Mouse (Mus musculus): ENCODE results near the gene Fam155a. TPM values are rescaled to one million over a fixed set of nuclear protein-coding genes. Genes with fewer than 3 reads are reported as not detected.

Fam155a gene
- polyA plus RNA-seq, 1 experiment from 2014 or later = 31.5 TPM

DNA sequence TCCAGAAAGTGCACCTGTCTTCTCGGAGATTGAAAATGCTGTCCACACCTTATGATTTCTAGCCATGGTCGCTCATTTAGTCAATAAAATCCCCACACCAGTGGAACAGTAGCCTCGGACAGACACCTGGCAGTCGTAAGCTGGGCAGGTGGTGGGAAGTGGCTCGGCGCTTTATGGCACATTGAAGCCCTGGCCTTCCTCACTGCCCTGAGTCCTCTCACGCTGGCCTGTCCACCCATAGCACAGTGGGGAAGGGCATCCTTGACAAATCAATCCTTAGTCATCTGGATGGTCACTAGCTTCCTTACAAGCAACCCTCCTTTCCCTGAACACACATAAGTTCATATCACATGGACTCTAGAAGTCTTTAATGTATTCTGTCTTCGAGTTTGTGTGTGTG is 401.8 kb downstream of the Fam155a start:
- no peak overlapping the region for H3K4me3 ChIP-seq (ENCODE audit: low read depth, low read length)
- no peak overlapping the region for H3K4me2 ChIP-seq (ENCODE audit: low read length)
- no peak overlapping the region for H3K9ac ChIP-seq (ENCODE audit: low read depth, low read length)
- WGBS = 86% methylated on average over 8 of the region's 8 CpGs
- no peaks in the 10 kb centered on the region for H3K27me3 ChIP-seq (ENCODE audit: control insufficient read depth, insufficient read depth, low read depth, low read length)
- H3K27ac ChIP-seq (ENCODE audit: low read length) = no peak overlapping the region
- H3K9me3 ChIP-seq (replicated peaks; ENCODE audit: control insufficient read depth, low read length, poor library complexity, severe bottlenecking) = no peaks in the 10 kb centered on the region
- H3K4me1 ChIP-seq (ENCODE audit: control insufficient read depth, insufficient read depth, low read length) = peaks cover 6% of the 10 kb centered on the region; the same call in 1 of the 2 replicates
- no peaks in the 10 kb centered on the region for H3K36me3 ChIP-seq (ENCODE audit: control insufficient read depth, insufficient read depth, low read length)
- ATAC-seq = no peak

DNA sequence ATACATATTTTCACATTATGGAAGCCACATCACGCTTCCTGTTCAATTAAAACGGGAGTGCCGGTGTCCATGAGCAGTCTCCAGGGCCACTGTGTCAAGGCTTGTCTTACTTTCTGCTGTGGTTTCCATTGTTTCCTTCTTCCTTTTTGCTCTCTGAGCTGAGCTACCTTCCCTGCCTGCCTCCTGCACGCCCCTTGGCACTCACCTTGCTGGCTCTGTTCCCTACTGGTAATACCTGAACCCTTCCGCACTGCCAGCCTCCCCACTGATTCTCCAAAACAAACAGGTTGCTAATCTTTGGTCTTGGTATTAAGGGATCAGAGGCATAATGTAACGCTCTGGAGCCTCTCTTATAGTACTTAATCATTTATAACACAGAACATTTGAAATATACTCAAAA is 403.2 kb downstream of the Fam155a start:
- Histone ChIP-seq H3K9me3 (replicated peaks; ENCODE audit: control insufficient read depth, low read length, poor library complexity, severe bottlenecking) (no peaks in the 10 kb centered on the region), H3K36me3 (ENCODE audit: control insufficient read depth, insufficient read depth, low read length) (no peaks in the 10 kb centered on the region), H3K4me3 (ENCODE audit: low read depth, low read length) (no peak overlapping the region), H3K27ac (ENCODE audit: low read length) (0 out of 2 replicates have a peak overlapping the region, but pooled peaks have one; percentile 49), H3K4me2 (ENCODE audit: low read length) (no peak overlapping the region), H3K27me3 (ENCODE audit: control insufficient read depth, insufficient read depth, low read depth, low read length) (no peaks in the 10 kb centered on the region), H3K4me1 (ENCODE audit: control insufficient read depth, insufficient read depth, low read length) (peaks cover 15% of the 10 kb centered on the region), H3K9ac (ENCODE audit: low read depth, low read length) (no peak overlapping the region)
- ATAC-seq = 0 out of 2 replicates have a peak, but pooled peaks have one; percentile 52
- WGBS = 59% methylated on average over 6 of the region's 6 CpGs

DNA sequence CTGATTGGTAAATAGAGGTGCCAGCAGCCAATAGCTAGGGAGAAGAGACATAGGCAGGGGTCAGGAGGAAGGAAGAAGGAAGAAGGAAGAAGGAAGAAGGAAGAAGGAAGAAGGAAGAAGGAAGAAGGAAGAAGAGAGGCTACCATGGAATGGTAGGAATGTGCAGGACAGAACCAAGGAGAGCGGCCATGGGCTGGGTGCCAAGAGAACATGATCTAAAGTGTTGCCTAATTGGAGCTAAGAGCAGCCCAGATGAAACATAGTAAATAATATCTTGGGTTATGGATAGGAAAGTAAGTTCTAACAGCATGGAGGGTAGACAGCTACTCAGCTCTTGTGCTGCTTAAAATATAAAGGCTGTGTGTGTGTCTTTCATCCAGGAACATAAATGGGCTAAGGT is 405.6 kb downstream of the Fam155a start:
- Histone ChIP-seq H3K27ac (ENCODE audit: low read length) (no peak overlapping the region), H3K27me3 (ENCODE audit: control insufficient read depth, insufficient read depth, low read depth, low read length) (no peaks in the 10 kb centered on the region), H3K36me3 (ENCODE audit: control insufficient read depth, insufficient read depth, low read length) (no peaks in the 10 kb centered on the region), H3K4me2 (ENCODE audit: low read length) (no peak overlapping the region), H3K9ac (ENCODE audit: low read depth, low read length) (no peak overlapping the region), H3K4me3 (ENCODE audit: low read depth, low read length) (no peak overlapping the region), H3K9me3 (replicated peaks; ENCODE audit: control insufficient read depth, low read length, poor library complexity, severe bottlenecking) (no peaks in the 10 kb centered on the region), H3K4me1 (ENCODE audit: control insufficient read depth, insufficient read depth, low read length) (peaks cover 15% of the 10 kb centered on the region)
- ATAC-seq = no peak
- WGBS = 100% methylated on average over 1 of the region's 1 CpGs

DNA sequence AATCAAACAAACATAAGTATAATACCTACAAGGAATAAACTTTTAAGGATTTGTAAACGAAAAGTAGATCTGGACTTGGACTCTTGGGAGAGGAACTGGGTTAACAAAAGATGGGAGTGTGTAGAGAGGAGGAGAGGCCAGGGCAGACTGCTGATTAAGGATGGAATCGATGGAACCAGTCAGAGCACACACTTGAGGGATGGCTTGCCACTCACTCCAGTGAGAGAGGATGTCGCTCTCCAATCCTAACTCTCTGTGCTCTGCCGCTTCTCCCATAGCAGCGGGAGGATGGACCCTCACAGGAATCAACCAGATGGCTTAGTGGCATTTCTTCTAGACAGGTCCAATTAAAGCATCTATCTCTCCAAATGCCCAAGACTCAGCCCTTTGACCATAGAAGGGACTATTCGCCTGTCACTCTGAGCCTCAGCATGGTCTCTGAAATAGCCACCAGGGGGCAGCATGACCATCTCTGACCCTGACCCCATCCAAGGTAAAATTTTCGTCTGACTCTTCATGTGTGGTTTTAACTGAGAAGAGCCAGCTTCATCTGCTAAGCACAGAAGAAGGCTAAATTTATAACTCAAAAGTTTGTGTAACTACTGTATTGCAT is 422.3 kb downstream of the Fam155a start:
- Histone ChIP-seq H3K4me1 (ENCODE audit: control insufficient read depth, insufficient read depth, low read length) (peaks cover 3% of the 10 kb centered on the region; the same call in 1 of the 2 replicates), H3K9me3 (replicated peaks; ENCODE audit: control insufficient read depth, low read length, poor library complexity, severe bottlenecking) (no peaks in the 10 kb centered on the region), H3K4me3 (ENCODE audit: low read depth, low read length) (no peak overlapping the region), H3K9ac (ENCODE audit: low read depth, low read length) (no peak overlapping the region), H3K27ac (ENCODE audit: low read length) (no peak overlapping the region), H3K36me3 (ENCODE audit: control insufficient read depth, insufficient read depth, low read length) (no peaks in the 10 kb centered on the region), H3K4me2 (ENCODE audit: low read length) (no peak overlapping the region), H3K27me3 (ENCODE audit: control insufficient read depth, insufficient read depth, low read depth, low read length) (no peaks in the 10 kb centered on the region)
- WGBS = 49% methylated on average over 7 of the region's 7 CpGs
- ATAC-seq = peak; percentile 67; the same call in 1 of the 2 replicates

DNA sequence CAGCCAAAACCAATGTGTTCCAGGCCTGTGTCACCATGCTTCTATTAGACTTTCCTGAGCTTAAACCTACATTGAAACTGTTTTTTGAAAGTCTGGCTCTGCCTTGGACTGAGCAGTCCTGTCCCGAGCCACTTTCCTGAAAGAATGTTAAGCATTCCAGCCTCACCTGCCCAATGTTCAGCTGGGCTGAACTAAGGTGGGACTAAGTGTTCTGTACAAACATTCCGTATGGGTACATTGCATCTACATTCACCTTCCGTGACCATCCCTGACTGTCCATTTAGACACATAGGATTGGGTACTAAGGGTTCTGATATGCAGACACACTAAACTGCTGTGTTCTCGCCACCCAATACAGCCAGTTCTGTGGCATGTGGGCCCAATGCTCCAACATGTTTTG is 423.8 kb downstream of the Fam155a start:
- Histone ChIP-seq H3K4me2 (ENCODE audit: low read length) (no peak overlapping the region), H3K36me3 (ENCODE audit: control insufficient read depth, insufficient read depth, low read length) (no peaks in the 10 kb centered on the region), H3K9me3 (replicated peaks; ENCODE audit: control insufficient read depth, low read length, poor library complexity, severe bottlenecking) (no peaks in the 10 kb centered on the region), H3K4me1 (ENCODE audit: control insufficient read depth, insufficient read depth, low read length) (peaks cover 3% of the 10 kb centered on the region; the same call in 1 of the 2 replicates), H3K27ac (ENCODE audit: low read length) (no peak overlapping the region), H3K9ac (ENCODE audit: low read depth, low read length) (no peak overlapping the region), H3K27me3 (ENCODE audit: control insufficient read depth, insufficient read depth, low read depth, low read length) (no peaks in the 10 kb centered on the region), H3K4me3 (ENCODE audit: low read depth, low read length) (no peak overlapping the region)
- ATAC-seq = no peak
- 72% methylated on average over 4 of the region's 4 CpGs for WGBS

DNA sequence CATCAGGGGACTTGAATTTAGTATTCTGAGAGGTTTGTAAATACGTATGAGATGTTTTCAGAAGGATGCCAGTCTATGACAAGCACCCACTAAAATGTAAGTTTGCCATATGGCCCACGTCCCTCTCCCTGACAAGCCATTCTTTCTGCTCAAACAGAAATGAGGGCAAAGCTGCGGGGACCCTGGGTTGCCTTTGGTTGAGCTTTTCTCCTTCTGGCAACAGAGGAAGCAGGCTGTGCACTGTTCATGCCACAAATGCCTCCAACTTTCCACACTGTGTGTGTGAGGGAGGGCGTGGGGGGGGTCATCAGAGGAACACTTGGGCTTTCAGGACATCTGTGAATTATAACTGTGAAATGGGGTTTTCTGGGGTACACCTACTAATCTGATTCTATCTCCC is 426.8 kb downstream of the Fam155a start:
- ATAC-seq = no peak
- WGBS = 75% methylated on average over 4 of the region's 4 CpGs
- Histone ChIP-seq H3K4me1 (ENCODE audit: control insufficient read depth, insufficient read depth, low read length) (no peaks in the 10 kb centered on the region), H3K27ac (ENCODE audit: low read length) (no peak overlapping the region), H3K9ac (ENCODE audit: low read depth, low read length) (no peak overlapping the region), H3K36me3 (ENCODE audit: control insufficient read depth, insufficient read depth, low read length) (no peaks in the 10 kb centered on the region), H3K4me2 (ENCODE audit: low read length) (no peak overlapping the region), H3K4me3 (ENCODE audit: low read depth, low read length) (no peak overlapping the region), H3K27me3 (ENCODE audit: control insufficient read depth, insufficient read depth, low read depth, low read length) (no peaks in the 10 kb centered on the region), H3K9me3 (replicated peaks; ENCODE audit: control insufficient read depth, low read length, poor library complexity, severe bottlenecking) (no peaks in the 10 kb centered on the region)

DNA sequence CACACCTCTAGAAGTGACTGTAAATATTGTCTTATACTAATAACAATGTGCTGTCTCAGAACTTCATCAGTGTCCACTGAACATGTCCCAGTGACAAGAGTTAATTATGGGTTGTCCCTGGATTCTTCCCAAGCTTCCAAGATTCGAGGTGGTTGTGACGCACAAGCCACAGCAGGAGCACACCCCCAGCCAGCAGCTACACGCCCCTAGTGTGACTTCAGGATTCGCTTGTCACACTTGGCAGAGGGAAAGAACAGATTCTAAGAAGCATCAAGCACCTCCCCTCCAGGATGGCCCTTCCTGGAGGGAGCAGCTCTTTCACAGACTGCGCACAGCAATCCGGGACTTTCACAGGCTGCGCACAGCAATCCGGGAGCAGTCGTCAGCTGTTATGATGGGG is 428.0 kb downstream of the Fam155a start:
- Histone ChIP-seq H3K36me3 (ENCODE audit: control insufficient read depth, insufficient read depth, low read length) (no peaks in the 10 kb centered on the region), H3K27ac (ENCODE audit: low read length) (no peak overlapping the region), H3K4me1 (ENCODE audit: control insufficient read depth, insufficient read depth, low read length) (no peaks in the 10 kb centered on the region), H3K4me3 (ENCODE audit: low read depth, low read length) (no peak overlapping the region), H3K4me2 (ENCODE audit: low read length) (no peak overlapping the region), H3K9ac (ENCODE audit: low read depth, low read length) (no peak overlapping the region), H3K9me3 (replicated peaks; ENCODE audit: control insufficient read depth, low read length, poor library complexity, severe bottlenecking) (no peaks in the 10 kb centered on the region), H3K27me3 (ENCODE audit: control insufficient read depth, insufficient read depth, low read depth, low read length) (no peaks in the 10 kb centered on the region)
- 79% methylated on average over 9 of the region's 9 CpGs for WGBS
- ATAC-seq = no peak

DNA sequence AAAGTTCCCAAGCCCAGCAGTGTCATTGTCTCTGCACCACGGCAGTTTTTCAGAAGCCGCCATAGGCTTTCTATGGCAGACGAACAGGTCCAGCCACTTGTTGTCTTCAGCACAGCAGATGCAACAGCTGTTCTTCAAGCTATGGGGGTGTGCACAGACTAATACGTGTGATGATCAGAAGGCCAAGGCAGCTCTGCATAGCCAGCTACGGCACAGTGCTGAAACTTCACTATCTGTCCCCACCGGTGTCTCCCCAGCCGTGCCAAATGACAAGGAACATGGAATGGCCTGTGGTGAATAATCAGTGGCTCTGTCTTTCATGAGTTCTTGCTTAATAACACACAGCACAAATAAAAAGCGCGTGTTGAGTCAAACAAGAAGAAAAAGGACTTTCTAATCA is 428.4 kb downstream of the Fam155a start:
- H3K27ac ChIP-seq (ENCODE audit: low read length) = no peak overlapping the region
- no peak overlapping the region for H3K4me2 ChIP-seq (ENCODE audit: low read length)
- no peaks in the 10 kb centered on the region for H3K4me1 ChIP-seq (ENCODE audit: control insufficient read depth, insufficient read depth, low read length)
- H3K4me3 ChIP-seq (ENCODE audit: low read depth, low read length) = no peak overlapping the region
- WGBS = 71% methylated on average over 9 of the region's 9 CpGs
- H3K27me3 ChIP-seq (ENCODE audit: control insufficient read depth, insufficient read depth, low read depth, low read length) = no peaks in the 10 kb centered on the region
- ATAC-seq = no peak
- no peaks in the 10 kb centered on the region for H3K9me3 ChIP-seq (replicated peaks; ENCODE audit: control insufficient read depth, low read length, poor library complexity, severe bottlenecking)
- no peaks in the 10 kb centered on the region for H3K36me3 ChIP-seq (ENCODE audit: control insufficient read depth, insufficient read depth, low read length)
- no peak overlapping the region for H3K9ac ChIP-seq (ENCODE audit: low read depth, low read length)

DNA sequence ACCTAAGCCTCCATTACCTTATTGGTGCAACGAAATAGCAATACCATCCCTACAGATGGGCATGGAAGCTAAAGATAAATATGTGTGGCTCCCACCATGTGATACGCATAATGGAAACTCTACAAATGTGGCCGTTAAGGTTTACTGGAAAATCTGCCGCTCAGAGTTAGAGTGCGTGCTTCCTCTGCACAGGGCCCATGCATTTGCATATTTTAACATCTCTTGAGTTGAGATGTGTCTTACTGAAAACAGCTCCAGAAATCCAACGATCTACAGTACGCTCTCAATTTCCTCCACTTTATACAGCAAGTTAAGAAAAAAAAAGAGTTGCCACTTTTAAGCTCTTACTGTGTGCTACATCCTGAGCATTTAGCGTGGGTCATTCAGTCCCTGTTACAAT is 433.1 kb downstream of the Fam155a start:
- 79% methylated on average over 8 of the region's 8 CpGs for whole genome bisulfite sequencing
- ATAC-seq = no peak
- Histone ChIP-seq H3K4me1 (ENCODE audit: control insufficient read depth, insufficient read depth, low read length) (peaks cover 22% of the 10 kb centered on the region), H3K36me3 (ENCODE audit: control insufficient read depth, insufficient read depth, low read length) (no peaks in the 10 kb centered on the region), H3K4me2 (ENCODE audit: low read length) (no peak overlapping the region), H3K4me3 (ENCODE audit: low read depth, low read length) (no peak overlapping the region), H3K9me3 (replicated peaks; ENCODE audit: control insufficient read depth, low read length, poor library complexity, severe bottlenecking) (no peaks in the 10 kb centered on the region), H3K27me3 (ENCODE audit: control insufficient read depth, insufficient read depth, low read depth, low read length) (no peaks in the 10 kb centered on the region), H3K27ac (ENCODE audit: low read length) (no peak overlapping the region), H3K9ac (ENCODE audit: low read depth, low read length) (no peak overlapping the region)

Data from midbrain, embryonic 16.5 days (tissue).